ENCODE assay signal across 29 mouse cellular contexts in the genomic region with DNA sequence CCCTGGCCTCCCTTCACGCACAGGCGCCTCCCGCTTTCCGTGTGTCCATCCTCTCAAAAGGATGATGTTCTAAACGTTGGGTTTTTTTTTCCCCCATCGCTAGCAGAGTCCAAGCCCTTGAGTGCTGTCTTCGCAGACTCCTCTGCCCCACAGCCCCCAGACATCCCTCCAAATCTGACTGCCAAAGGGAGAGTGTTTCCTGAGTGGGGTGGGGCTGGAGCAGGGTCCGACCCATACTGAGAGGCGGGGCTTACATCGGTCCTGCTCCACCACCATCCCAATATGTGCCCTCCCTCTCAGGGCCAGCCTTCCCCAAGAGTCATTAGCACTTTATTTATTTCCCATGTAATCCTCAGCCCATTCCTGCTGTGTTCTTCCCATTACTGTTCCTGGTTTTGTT. TPM values are rescaled to one million over a fixed set of nuclear protein-coding genes. Genes with fewer than 3 reads are reported as not detected.
DNase-seq lines count a peak whose midpoint lies in the region; ATAC-seq and TF ChIP-seq lines count a peak whose summit lies in the region.
"Had no signal": no experiment of that assay in that cellular context is flagged by ENCODE, and none has a peak within 500 bp of the region (broad histone marks: within the 10 kb centered on the region; RNA-seq: fewer than 3 reads in every experiment).

No protein-coding gene starts in this region.

- intact Hi-C loops in heart, postnatal 14 days (cut with DNase I), result no loop called here

- in situ Hi-C loops in ES-E14 (cut with MboI; ENCODE audit: low sequenced_read_pairs in 2 of 2, unreplicated experiment in 2 of 2), result no loop called here

- no peak for DNase-seq in heart, embryonic 10.5 days (ENCODE audit: low spot score)
- no peak for DNase-seq in heart, postnatal 14 days
- DNase-seq in hindbrain, embryonic 14.5 days (ENCODE audit: low spot score), result no peak
- DNase-seq in lung, embryonic 14.5 days, result peak; percentile 3
- no peak for DNase-seq in lung, postnatal 0 days (ENCODE audit: low spot score)
- no peak for DNase-seq in ES-E14 (ENCODE audit: low read depth, low spot score)
- DNase-seq in layer of hippocampus, adult 8-10 months (ENCODE audit: low spot score in 2 of 2), result no peak
- DNase-seq: adrenal gland, adult 2 months; cerebellum, adult 9-10 months; gastrocnemius, postnatal 25 days; lung, adult 18-20 months; right cerebral cortex, adult 18-20 months; thymus, postnatal 14 days had no signal

- H3K9ac ChIP-seq in hindbrain, embryonic 14.5 days, result no peak overlapping the region
- no peak overlapping the region for H3K9ac ChIP-seq in hindbrain, embryonic 16.5 days (ENCODE audit: low read depth, low read length)
- H3K9ac ChIP-seq in lung, embryonic 14.5 days, result no peak overlapping the region
- H3K9ac ChIP-seq in lung, postnatal 0 days (replicated peaks; ENCODE audit: low read depth), result no peak overlapping the region
- H3K9ac ChIP-seq in ES-E14 (ENCODE audit: insufficient read depth, low read depth, low read length, poor library complexity, severe bottlenecking), result peak overlapping the region; percentile 24
- H3K9ac ChIP-seq: heart, embryonic 13.5 days; neural tube, embryonic 13.5 days had no signal

- peak overlapping the region; percentile 19 for H3K4me3 ChIP-seq in heart, embryonic 10.5 days
- H3K4me3 ChIP-seq in hindbrain, embryonic 14.5 days (replicated peaks; ENCODE audit: low read length), result no peak overlapping the region
- H3K4me3 ChIP-seq in hindbrain, embryonic 16.5 days (ENCODE audit: low read length), result no peak overlapping the region
- no peak overlapping the region for H3K4me3 ChIP-seq in lung, embryonic 14.5 days (ENCODE audit: low read depth, low read length)
- H3K4me3 ChIP-seq in lung, postnatal 0 days (ENCODE audit: low read depth, low read length), result no peak overlapping the region
- peak overlapping the region; percentile 43 to 53 for H3K4me3 ChIP-seq in ES-E14 (ENCODE audit: insufficient read depth in 1 of 2, low read depth in 1 of 2, low read length in 2 of 2, poor library complexity in 1 of 2, severe bottlenecking in 1 of 2)
- H3K4me3 ChIP-seq: heart, embryonic 13.5 days; layer of hippocampus, adult 2 months; midbrain, embryonic 10.5 days; neural tube, embryonic 13.5 days had no signal

- H3K27ac ChIP-seq in heart, embryonic 10.5 days, result no peak overlapping the region
- no peak overlapping the region for H3K27ac ChIP-seq in hindbrain, embryonic 14.5 days
- no peak overlapping the region for H3K27ac ChIP-seq in hindbrain, embryonic 16.5 days (ENCODE audit: low read depth, low read length)
- no peak overlapping the region for H3K27ac ChIP-seq in lung, embryonic 14.5 days (ENCODE audit: low read depth)
- H3K27ac ChIP-seq in lung, postnatal 0 days (ENCODE audit: low read length), result no peak overlapping the region
- no peak overlapping the region for H3K27ac ChIP-seq in ES-E14 (ENCODE audit: insufficient read depth, low read depth, low read length, poor library complexity, severe bottlenecking)
- H3K27ac ChIP-seq: heart, embryonic 13.5 days; macrophage; midbrain, embryonic 10.5 days; neural tube, embryonic 13.5 days; stomach, postnatal 0 days had no signal

- H3K4me2 ChIP-seq in hindbrain, embryonic 14.5 days (replicated peaks), result peak overlapping the region; percentile 15; the same call in 1 of the 2 replicates
- H3K4me2 ChIP-seq in hindbrain, embryonic 16.5 days (ENCODE audit: low read length), result no peak overlapping the region
- peak overlapping the region; percentile 8; the same call in 1 of the 2 replicates for H3K4me2 ChIP-seq in lung, embryonic 14.5 days
- no peak overlapping the region for H3K4me2 ChIP-seq in lung, postnatal 0 days (replicated peaks; ENCODE audit: low read depth, low read length)
- H3K4me2 ChIP-seq: heart, embryonic 13.5 days; liver, embryonic 11.5 days; neural tube, embryonic 13.5 days had no signal

- peaks cover 17% of the 10 kb centered on the region; the same call in 1 of the 2 replicates for H3K27me3 ChIP-seq in heart, embryonic 10.5 days (ENCODE audit: insufficient read depth, poor library complexity, severe bottlenecking)
- no peaks in the 10 kb centered on the region for H3K27me3 ChIP-seq in hindbrain, embryonic 14.5 days (ENCODE audit: control insufficient read depth, insufficient read depth, low read length)
- no peaks in the 10 kb centered on the region for H3K27me3 ChIP-seq in hindbrain, embryonic 16.5 days (replicated peaks; ENCODE audit: control insufficient read depth, insufficient read depth, low read length)
- H3K27me3 ChIP-seq in lung, embryonic 14.5 days (ENCODE audit: insufficient read depth, low read length), result no peaks in the 10 kb centered on the region
- no peaks in the 10 kb centered on the region for H3K27me3 ChIP-seq in lung, postnatal 0 days (replicated peaks; ENCODE audit: insufficient read depth, low read length)
- H3K27me3 ChIP-seq: neural tube, embryonic 13.5 days had no signal

- H3K4me1 ChIP-seq in heart, embryonic 10.5 days, result 0 out of 2 replicates have a peak, but pooled peaks cover 5% of the 10 kb centered on the region
- H3K4me1 ChIP-seq in hindbrain, embryonic 14.5 days (replicated peaks; ENCODE audit: control insufficient read depth, insufficient read depth, low read length), result no peaks in the 10 kb centered on the region
- H3K4me1 ChIP-seq in hindbrain, embryonic 16.5 days (ENCODE audit: control insufficient read depth, insufficient read depth, low read depth, low read length), result no peaks in the 10 kb centered on the region
- no peaks in the 10 kb centered on the region for H3K4me1 ChIP-seq in lung, embryonic 14.5 days (ENCODE audit: insufficient read depth)
- H3K4me1 ChIP-seq in lung, postnatal 0 days (ENCODE audit: insufficient read depth, low read depth, low read length), result no peaks in the 10 kb centered on the region
- peaks cover 2 to 11% of the 10 kb centered on the region in 2 experiments; a peak in 2 of 4 replicates for H3K4me1 ChIP-seq in ES-E14 (ENCODE audit: control insufficient read depth in 2 of 2, insufficient read depth in 2 of 2, low read length in 2 of 2, poor library complexity in 1 of 2)
- H3K4me1 ChIP-seq: neural tube, embryonic 13.5 days had no signal

- H3K36me3 ChIP-seq in heart, embryonic 10.5 days, result no peaks in the 10 kb centered on the region
- no peaks in the 10 kb centered on the region for H3K36me3 ChIP-seq in hindbrain, embryonic 14.5 days (replicated peaks; ENCODE audit: control insufficient read depth, insufficient read depth)
- no peaks in the 10 kb centered on the region for H3K36me3 ChIP-seq in hindbrain, embryonic 16.5 days (ENCODE audit: control insufficient read depth, insufficient read depth, low read length)
- no peaks in the 10 kb centered on the region for H3K36me3 ChIP-seq in lung, embryonic 14.5 days (ENCODE audit: insufficient read depth)
- H3K36me3 ChIP-seq in lung, postnatal 0 days (ENCODE audit: insufficient read depth, low read length), result no peaks in the 10 kb centered on the region
- no peaks in the 10 kb centered on the region for H3K36me3 ChIP-seq in ES-E14 (ENCODE audit: control insufficient read depth, insufficient read depth, low read length, poor library complexity, severe bottlenecking)
- H3K36me3 ChIP-seq: heart, embryonic 13.5 days; midbrain, embryonic 10.5 days; neural tube, embryonic 13.5 days had no signal

- WGBS in heart, embryonic 10.5 days, result 24% methylated on average over 10 of the region's 10 CpGs
- WGBS in hindbrain, embryonic 14.5 days, result 35% methylated on average over 10 of the region's 10 CpGs
- 40% methylated on average over 10 of the region's 10 CpGs for WGBS in hindbrain, embryonic 16.5 days
- 22% methylated on average over 10 of the region's 10 CpGs for WGBS in lung, embryonic 14.5 days
- WGBS in lung, postnatal 0 days, result 29% methylated on average over 10 of the region's 10 CpGs

- ATAC-seq in hindbrain, embryonic 14.5 days (ENCODE audit: low FRiP score), result no peak
- no peak for ATAC-seq in hindbrain, embryonic 16.5 days
- no peak for ATAC-seq in lung, embryonic 14.5 days (ENCODE audit: insufficient read depth)
- no peak for ATAC-seq in lung, postnatal 0 days
- ATAC-seq: forebrain, embryonic 16.5 days had no signal

- no peak for TF ChIP-seq CTCF in lung, embryonic 14.5 days (IDR thresholded peaks at IDR 0.05; ENCODE audit: low read depth)
- TF ChIP-seq CTCF in lung, postnatal 0 days (IDR thresholded peaks at IDR 0.05), result no peak

- no peak for TF ChIP-seq EP300 in lung, postnatal 0 days (IDR thresholded peaks at IDR 0.05)

- no peaks in the 10 kb centered on the region for H3K9me3 ChIP-seq in heart, embryonic 10.5 days
- no peaks in the 10 kb centered on the region for H3K9me3 ChIP-seq in hindbrain, embryonic 14.5 days (ENCODE audit: control insufficient read depth, low read length)
- no peaks in the 10 kb centered on the region for H3K9me3 ChIP-seq in hindbrain, embryonic 16.5 days (ENCODE audit: control insufficient read depth, low read length)
- no peaks in the 10 kb centered on the region for H3K9me3 ChIP-seq in lung, embryonic 14.5 days (ENCODE audit: low read depth, low read length)
- H3K9me3 ChIP-seq in lung, postnatal 0 days (ENCODE audit: low read length), result no peaks in the 10 kb centered on the region
- H3K9me3 ChIP-seq in ES-E14 (ENCODE audit: control insufficient read depth, insufficient read depth, low read depth, low read length), result no peaks in the 10 kb centered on the region
- H3K9me3 ChIP-seq: heart, embryonic 13.5 days; midbrain, embryonic 10.5 days; neural tube, embryonic 13.5 days had no signal

RNA-seq across cellular contexts. Expression of a gene that starts 0.6 kb away (rescaled TPM):
- polyA plus RNA-seq in heart, embryonic 10.5 days (2016; fragmentation: Nextera tagmentation; extraction: Ambion mirVana), result 0.10 TPM in 1 of 2 replicates, not detected in the other
- not detected for total RNA-seq in heart, postnatal 14 days (2021)
- 0.16 TPM in 1 of 2 replicates, not detected in the other for polyA plus RNA-seq in hindbrain, embryonic 14.5 days (2014; fragmentation: Nextera tagmentation; extraction: Ambion mirVana)
- polyA plus RNA-seq in hindbrain, embryonic 16.5 days (2015; fragmentation: Nextera tagmentation; extraction: Ambion mirVana), result 0.12 and 0.29 TPM in 2 replicates
- 0.15 TPM in 1 of 2 replicates, not detected in the other for polyA plus RNA-seq in lung, embryonic 14.5 days (2014; fragmentation: Nextera tagmentation; extraction: Ambion mirVana)
- not detected in 2 replicates for polyA plus RNA-seq in lung, postnatal 0 days (2015; fragmentation: Nextera tagmentation; extraction: Ambion mirVana)
- total RNA-seq in ES-E14 (2012; rRNA removed), result 0.26 and 0.54 TPM in 2 replicates
- total RNA-seq in layer of hippocampus, adult 8-10 months (2022), result under 1 TPM in 3 of 4 experiments, not detected in 1; 0.35 to 0.63 (median 0.55) TPM
- total RNA-seq: adrenal gland, adult 2 months; CH12.LX; common myeloid progenitor, adult 5-6 weeks; gastrocnemius, postnatal 25 days; monocyte, adult 5-6 weeks had no signal
- polyA plus RNA-seq: adrenal gland, adult 2 months; embryonic facial prominence, embryonic 11.5 days; forebrain, embryonic 16.5 days; heart, embryonic 13.5 days; kidney, embryonic 14.5 days; liver, embryonic 11.5 days; macrophage; midbrain, embryonic 10.5 days; neural tube, embryonic 13.5 days; stomach, postnatal 0 days had no signal

RNA-seq across cellular contexts. Expression of a gene that starts 8.5 kb away (rescaled TPM):
- not detected in 2 replicates for polyA plus RNA-seq in heart, embryonic 10.5 days (2016; fragmentation: Nextera tagmentation; extraction: Ambion mirVana)
- not detected for total RNA-seq in heart, postnatal 14 days (2021)
- polyA plus RNA-seq in hindbrain, embryonic 14.5 days (2014; fragmentation: Nextera tagmentation; extraction: Ambion mirVana), result not detected in 2 replicates
- 0.06 TPM in 1 of 2 replicates, not detected in the other for polyA plus RNA-seq in hindbrain, embryonic 16.5 days (2015; fragmentation: Nextera tagmentation; extraction: Ambion mirVana)
- not detected in 2 replicates for polyA plus RNA-seq in lung, embryonic 14.5 days (2014; fragmentation: Nextera tagmentation; extraction: Ambion mirVana)
- polyA plus RNA-seq in lung, postnatal 0 days (2015; fragmentation: Nextera tagmentation; extraction: Ambion mirVana), result not detected in 2 replicates
- total RNA-seq in ES-E14 (2012; rRNA removed), result 0.09 TPM in 1 of 2 replicates, not detected in the other
- total RNA-seq in layer of hippocampus, adult 8-10 months (2022), result under 1 TPM in 2 of 4 experiments, not detected in 2; 0.23 to 0.39 TPM
- total RNA-seq: adrenal gland, adult 2 months; CH12.LX; common myeloid progenitor, adult 5-6 weeks; gastrocnemius, postnatal 25 days; monocyte, adult 5-6 weeks had no signal
- polyA plus RNA-seq: adrenal gland, adult 2 months; embryonic facial prominence, embryonic 11.5 days; forebrain, embryonic 16.5 days; heart, embryonic 13.5 days; kidney, embryonic 14.5 days; liver, embryonic 11.5 days; macrophage; midbrain, embryonic 10.5 days; neural tube, embryonic 13.5 days; stomach, postnatal 0 days had no signal

RNA-seq across cellular contexts. Expression of a gene that starts 9.3 kb away (rescaled TPM):
- polyA plus RNA-seq in heart, embryonic 10.5 days (2016; fragmentation: Nextera tagmentation; extraction: Ambion mirVana), result not detected in 2 replicates
- total RNA-seq in heart, postnatal 14 days (2021), result not detected
- polyA plus RNA-seq in hindbrain, embryonic 14.5 days (2014; fragmentation: Nextera tagmentation; extraction: Ambion mirVana), result not detected in 2 replicates
- polyA plus RNA-seq in hindbrain, embryonic 16.5 days (2015; fragmentation: Nextera tagmentation; extraction: Ambion mirVana), result not detected in 2 replicates
- not detected in 2 replicates for polyA plus RNA-seq in lung, embryonic 14.5 days (2014; fragmentation: Nextera tagmentation; extraction: Ambion mirVana)
- polyA plus RNA-seq in lung, postnatal 0 days (2015; fragmentation: Nextera tagmentation; extraction: Ambion mirVana), result not detected in 2 replicates
- 0.63 and 2.8 TPM in 2 replicates for total RNA-seq in ES-E14 (2012; rRNA removed)
- total RNA-seq in layer of hippocampus, adult 8-10 months (2022), result not detected
- total RNA-seq: adrenal gland, adult 2 months; CH12.LX; common myeloid progenitor, adult 5-6 weeks; gastrocnemius, postnatal 25 days; layer of hippocampus, adult 2 months; left cerebral cortex, adult 18-20 months; left cerebral cortex, postnatal 36 days; monocyte, adult 5-6 weeks had no signal
- polyA plus RNA-seq: adrenal gland, adult 2 months; embryonic facial prominence, embryonic 11.5 days; forebrain, embryonic 16.5 days; heart, embryonic 13.5 days; kidney, embryonic 14.5 days; liver, embryonic 11.5 days; midbrain, embryonic 10.5 days; neural tube, embryonic 13.5 days; stomach, postnatal 0 days had no signal

RNA-seq across cellular contexts. Expression of a gene that starts 21.2 kb away (rescaled TPM):
- 0.32 TPM in 1 of 2 replicates, not detected in the other for polyA plus RNA-seq in heart, embryonic 10.5 days (2016; fragmentation: Nextera tagmentation; extraction: Ambion mirVana)
- not detected for total RNA-seq in heart, postnatal 14 days (2021)
- polyA plus RNA-seq in hindbrain, embryonic 14.5 days (2014; fragmentation: Nextera tagmentation; extraction: Ambion mirVana), result not detected in 2 replicates
- polyA plus RNA-seq in hindbrain, embryonic 16.5 days (2015; fragmentation: Nextera tagmentation; extraction: Ambion mirVana), result not detected in 2 replicates
- polyA plus RNA-seq in lung, embryonic 14.5 days (2014; fragmentation: Nextera tagmentation; extraction: Ambion mirVana), result not detected in 2 replicates
- not detected in 2 replicates for polyA plus RNA-seq in lung, postnatal 0 days (2015; fragmentation: Nextera tagmentation; extraction: Ambion mirVana)
- 1.5 and 2.2 TPM in 2 replicates for total RNA-seq in ES-E14 (2012; rRNA removed)
- not detected for total RNA-seq in layer of hippocampus, adult 8-10 months (2022)
- total RNA-seq: adrenal gland, adult 2 months; CH12.LX; common myeloid progenitor, adult 5-6 weeks; gastrocnemius, postnatal 25 days; layer of hippocampus, adult 2 months; left cerebral cortex, adult 18-20 months; left cerebral cortex, postnatal 36 days; monocyte, adult 5-6 weeks had no signal
- polyA plus RNA-seq: adrenal gland, adult 2 months; embryonic facial prominence, embryonic 11.5 days; forebrain, embryonic 16.5 days; heart, embryonic 13.5 days; kidney, embryonic 14.5 days; liver, embryonic 11.5 days; macrophage; midbrain, embryonic 10.5 days; neural tube, embryonic 13.5 days; stomach, postnatal 0 days had no signal

RNA-seq across cellular contexts. Expression of a gene that starts 22.8 kb away (rescaled TPM):
- polyA plus RNA-seq in heart, embryonic 10.5 days (2016; fragmentation: Nextera tagmentation; extraction: Ambion mirVana), result 0.43 and 0.45 TPM in 2 replicates
- not detected for total RNA-seq in heart, postnatal 14 days (2021)
- polyA plus RNA-seq in hindbrain, embryonic 14.5 days (2014; fragmentation: Nextera tagmentation; extraction: Ambion mirVana), result 0.31 TPM in 1 of 2 replicates, not detected in the other
- polyA plus RNA-seq in hindbrain, embryonic 16.5 days (2015; fragmentation: Nextera tagmentation; extraction: Ambion mirVana), result 0.49 and 0.71 TPM in 2 replicates
- polyA plus RNA-seq in lung, embryonic 14.5 days (2014; fragmentation: Nextera tagmentation; extraction: Ambion mirVana), result not detected in 2 replicates
- polyA plus RNA-seq in lung, postnatal 0 days (2015; fragmentation: Nextera tagmentation; extraction: Ambion mirVana), result 0.14 and 0.20 TPM in 2 replicates
- total RNA-seq in ES-E14 (2012; rRNA removed), result 50.2 and 69.3 TPM in 2 replicates
- total RNA-seq in layer of hippocampus, adult 8-10 months (2022), result 1 to 10 TPM in 2 of 4 experiments, under 1 TPM in 2; 0.60 to 2.1 (median 1.4) TPM
- total RNA-seq: adrenal gland, adult 2 months; CH12.LX; gastrocnemius, postnatal 25 days; monocyte, adult 5-6 weeks had no signal
- polyA plus RNA-seq: adrenal gland, adult 2 months; macrophage had no signal

Comparison
In these comparisons a context has a peak if more than half of its experiments do, and no peak if none do; other contexts are left out.
1. H3K4me2 ChIP-seq: peak in hindbrain, embryonic 14.5 days (single experiment) and lung, embryonic 14.5 days (single experiment); none in hindbrain, embryonic 16.5 days (single experiment) and lung, postnatal 0 days (single experiment).
2. H3K4me3 ChIP-seq: peak in heart, embryonic 10.5 days (single experiment) and ES-E14 (2 of 2); none in hindbrain, embryonic 14.5 days (single experiment), hindbrain, embryonic 16.5 days (single experiment), lung, embryonic 14.5 days (single experiment) and lung, postnatal 0 days (single experiment).